Mouse (Mus musculus): ENCODE results near the gene Scaper.
A peak's percentile ranks its signal among the peaks of the same experiment; 100 is the strongest.

Scaper gene

GRCm38 (mm10) chr9:55937664-55938617, at the start of gene Scaper:
Scaper (minus strand) TSS chr9:55938119.
- DNase-seq (ENCODE audit: low read depth, low spot score): peak; percentile 83

GRCm38 (mm10) chr9:55946819-55947218, 8.9 kb upstream of the Scaper start:
- no peak for DNase-seq (ENCODE audit: low read depth, low spot score)

- DNase-seq (ENCODE audit: low read depth, low spot score): no peak
Measured at GRCm38 (mm10) chr9:55941356-55941755, 3.4 kb upstream of the Scaper start.

- no peak for DNase-seq (ENCODE audit: low read depth, low spot score)
Measured at GRCm38 (mm10) chr9:55938618-55938985, 683 bp upstream of the Scaper start.

GRCm38 (mm10) chr9:55937224-55937663, 675 bp downstream of the Scaper start:
- DNase-seq (ENCODE audit: low read depth, low spot score): no peak

GRCm38 (mm10) chr9:55932482-55932881, 5.4 kb downstream of the Scaper start:
- DNase-seq (ENCODE audit: low read depth, low spot score): no peak

GRCm38 (mm10) chr9:55918579-55918978, 19.3 kb downstream of the Scaper start:
- no peak for DNase-seq (ENCODE audit: low read depth, low spot score)

- DNase-seq (ENCODE audit: low read depth, low spot score): no peak
Measured at GRCm38 (mm10) chr9:55916751-55917150, 21.2 kb downstream of the Scaper start.

- DNase-seq (ENCODE audit: low read depth, low spot score): no peak
Measured at GRCm38 (mm10) chr9:55911481-55911880, 26.4 kb downstream of the Scaper start.

- no peak for DNase-seq (ENCODE audit: low read depth, low spot score)
Measured at GRCm38 (mm10) chr9:55902964-55903363, 35.0 kb downstream of the Scaper start.

- no peak for DNase-seq (ENCODE audit: low read depth, low spot score)
Measured at GRCm38 (mm10) chr9:55901588-55901987, 36.3 kb downstream of the Scaper start.

GRCm38 (mm10) chr9:55900531-55900930, 37.4 kb downstream of the Scaper start:
- no peak for DNase-seq (ENCODE audit: low read depth, low spot score)

GRCm38 (mm10) chr9:55878066-55878465, 59.9 kb downstream of the Scaper start:
- DNase-seq (ENCODE audit: low read depth, low spot score): no peak

GRCm38 (mm10) chr9:55789442-55789841, 148.5 kb downstream of the Scaper start:
- no peak for DNase-seq (ENCODE audit: low read depth, low spot score)

- DNase-seq (ENCODE audit: low read depth, low spot score): no peak
Measured at GRCm38 (mm10) chr9:55712016-55712415, 225.9 kb downstream of the Scaper start.

- no peak for DNase-seq (ENCODE audit: low read depth, low spot score)
Measured at GRCm38 (mm10) chr9:55710553-55710952, 227.4 kb downstream of the Scaper start.

- DNase-seq (ENCODE audit: low read depth, low spot score): no peak
Measured at GRCm38 (mm10) chr9:55706603-55707002, 231.3 kb downstream of the Scaper start.

GRCm38 (mm10) chr9:55695307-55695706, 242.6 kb downstream of the Scaper start:
- DNase-seq (ENCODE audit: low read depth, low spot score): peak; percentile 12

- DNase-seq (ENCODE audit: low read depth, low spot score): no peak
Measured at GRCm38 (mm10) chr9:55677099-55677498, 260.8 kb downstream of the Scaper start.

GRCm38 (mm10) chr9:55646444-55646843, 291.5 kb downstream of the Scaper start:
- no peak for DNase-seq (ENCODE audit: low read depth, low spot score)

GRCm38 (mm10) chr9:55626990-55627389, 310.9 kb downstream of the Scaper start:
- DNase-seq (ENCODE audit: low read depth, low spot score): no peak

- DNase-seq (ENCODE audit: low read depth, low spot score): no peak
Measured at GRCm38 (mm10) chr9:55614711-55615110, 323.2 kb downstream of the Scaper start.

- no peak for DNase-seq (ENCODE audit: low read depth, low spot score)
Measured at GRCm38 (mm10) chr9:55609751-55610150, 328.2 kb downstream of the Scaper start.
